Mouse (Mus musculus) heart, postnatal 0 days (tissue): ENCODE measurements at regions not wholly inside any gene's neighbourhood (a gene's known extent, or its start where the extent isn't known, plus 50 kb on each side); places are given as distances from the start of the nearest gene placed in this dataset.

Source experiments
- CTCF ChIP-seq: IDR thresholded peaks from 2 replicates; pipeline ENCODE4 v1.5.1; 2016; ENCODE audit warnings: antibody characterized with exemption, control low read depth, low read depth
- EP300 ChIP-seq: IDR thresholded peaks from 2 replicates; pipeline ENCODE4 v1.6.1; 2016; ENCODE audit warnings: antibody characterized with exemption, low read depth

- no peak for TF ChIP-seq CTCF
- no peak for TF ChIP-seq EP300
These were observed 321.2 kb upstream of the Zfp703 start for GRCm38 (mm10) chr8:26655897-26656296.
